Mouse (Mus musculus) stomach, embryonic 16.5 days (tissue): ENCODE measurements at regions not wholly inside any gene's neighbourhood (a gene's known extent, or its start where the extent isn't known, plus 50 kb on each side); places are given as distances from the start of the nearest gene placed in this dataset.

Experiments used
- ATAC-seq: fragments of 200-750 bp; cut with Nextera tagmentation; 2 replicates; pipeline ENCODE4 v1.8.0; 2017; ENCODE audit warnings: moderate number of reproducible peaks, moderate TSS enrichment; ENCODE audit not compliant: insufficient read depth, low FRiP score
- H3K27ac ChIP-seq: fragments of 300-500 bp; sonication (generic); 2 replicates; pipeline ENCODE4 v1.5.1; 2014; ENCODE audit warnings: low read length
- H3K27me3 ChIP-seq: fragments of 300-500 bp; sonication (generic); 2 replicates; pipeline ENCODE4 v1.6.1; 2014; ENCODE audit warnings: low read length, control low read depth, mixed read lengths; ENCODE audit not compliant: control insufficient read depth, insufficient read depth
- H3K36me3 ChIP-seq: fragments of 300-500 bp; sonication (generic); 2 replicates; pipeline ENCODE4 v1.6.1; 2014; ENCODE audit warnings: low read length; ENCODE audit not compliant: control insufficient read depth, insufficient read depth
- H3K4me1 ChIP-seq: fragments of 300-500 bp; sonication (generic); 2 replicates; pipeline ENCODE4 v1.6.1; 2014; ENCODE audit warnings: low read length, control low read depth, mixed read lengths; ENCODE audit not compliant: control insufficient read depth, insufficient read depth
- H3K4me2 ChIP-seq: fragments of 300-500 bp; sonication (generic); 2 replicates; pipeline ENCODE4 v1.6.1; 2014; ENCODE audit warnings: low read depth, low read length, mixed read lengths
- H3K4me3 ChIP-seq: fragments of 300-500 bp; sonication (generic); replicated peaks from 2 replicates; pipeline ENCODE4 v1.5.1; 2014; ENCODE audit warnings: mild to moderate bottlenecking, low read length
- H3K9ac ChIP-seq: fragments of 300-500 bp; sonication (generic); 2 replicates; pipeline ENCODE4 v1.6.1; 2014; ENCODE audit warnings: low read length
- H3K9me3 ChIP-seq: fragments of 300-500 bp; sonication (generic); replicated peaks from 2 replicates; pipeline ENCODE4 v1.6.1; 2016; ENCODE audit warnings: low read length, control low read depth; ENCODE audit not compliant: control insufficient read depth
- WGBS: fragments of 180-500 bp; shearing (Covaris S2); extraction: QIAGEN DNeasy Blood & Tissue Kit; methylation state at CpG from one replicate; pipeline ENCODE4 v1.1.7; 2014; 5-methylcytosine and 5-hydroxymethylcytosine counted together

- Histone ChIP-seq H3K4me1 (no peaks in the 10 kb centered on the region), H3K4me3 (no peak overlapping the region), H3K27ac (no peak overlapping the region), H3K4me2 (no peak overlapping the region), H3K27me3 (no peaks in the 10 kb centered on the region), H3K9me3 (no peaks in the 10 kb centered on the region), H3K9ac (no peak overlapping the region), H3K36me3 (no peaks in the 10 kb centered on the region)
- no peak for ATAC-seq
- 44% methylated on average over 8 of the region's 8 CpGs for WGBS
Measured at GRCm38 (mm10) chr3:143789932-143790570, 415.0 kb downstream of the Lmo4 start.

- no peaks in the 10 kb centered on the region for H3K27me3 ChIP-seq
- H3K4me1 ChIP-seq: no peaks in the 10 kb centered on the region
- H3K9ac ChIP-seq: no peak overlapping the region
- no peak for ATAC-seq
- no peaks in the 10 kb centered on the region for H3K36me3 ChIP-seq
- WGBS: 86% methylated on average over 8 of the region's 8 CpGs
- H3K9me3 ChIP-seq: no peaks in the 10 kb centered on the region
- no peak overlapping the region for H3K27ac ChIP-seq
- H3K4me2 ChIP-seq: no peak overlapping the region
- H3K4me3 ChIP-seq: no peak overlapping the region
Measured at GRCm38 (mm10) chr3:143786889-143787288, 418.1 kb downstream of the Lmo4 start.

- Histone ChIP-seq H3K4me3 (no peak overlapping the region), H3K4me1 (no peaks in the 10 kb centered on the region), H3K27ac (no peak overlapping the region; the same call in 1 of the 2 replicates), H3K9me3 (no peaks in the 10 kb centered on the region), H3K9ac (no peak overlapping the region), H3K36me3 (no peaks in the 10 kb centered on the region), H3K27me3 (no peaks in the 10 kb centered on the region), H3K4me2 (no peak overlapping the region)
- ATAC-seq: peak; percentile 56; the same call in 1 of the 2 replicates
- 42% methylated on average over 3 of the region's 3 CpGs for WGBS
Measured at GRCm38 (mm10) chr3:143784353-143784791, 420.6 kb downstream of the Lmo4 start.

- H3K27ac ChIP-seq: no peak overlapping the region
- no peaks in the 10 kb centered on the region for H3K4me1 ChIP-seq
- H3K27me3 ChIP-seq: no peaks in the 10 kb centered on the region
- no peak for ATAC-seq
- no peak overlapping the region for H3K4me3 ChIP-seq
- no peak overlapping the region for H3K9ac ChIP-seq
- no peak overlapping the region for H3K4me2 ChIP-seq
- WGBS: 64% methylated on average over 2 of the region's 2 CpGs
- H3K9me3 ChIP-seq: no peaks in the 10 kb centered on the region
- H3K36me3 ChIP-seq: no peaks in the 10 kb centered on the region
Measured at GRCm38 (mm10) chr3:143778161-143778560, 426.9 kb downstream of the Lmo4 start.

GRCm38 (mm10) chr3:143759337-143759736, 445.7 kb downstream of the Lmo4 start:
- Histone ChIP-seq H3K9me3 (no peaks in the 10 kb centered on the region), H3K27me3 (no peaks in the 10 kb centered on the region), H3K27ac (no peak overlapping the region), H3K9ac (no peak overlapping the region), H3K36me3 (no peaks in the 10 kb centered on the region), H3K4me3 (no peak overlapping the region), H3K4me2 (no peak overlapping the region), H3K4me1 (no peaks in the 10 kb centered on the region)
- 47% methylated on average over 1 of the region's 1 CpGs for WGBS
- ATAC-seq: peak; percentile 21; the same call in 1 of the 2 replicates

GRCm38 (mm10) chr3:143753197-143753596, 451.8 kb downstream of the Lmo4 start:
- Histone ChIP-seq H3K36me3 (no peaks in the 10 kb centered on the region), H3K9ac (no peak overlapping the region), H3K4me2 (no peak overlapping the region), H3K27ac (no peak overlapping the region), H3K27me3 (no peaks in the 10 kb centered on the region), H3K4me3 (no peak overlapping the region), H3K4me1 (no peaks in the 10 kb centered on the region), H3K9me3 (no peaks in the 10 kb centered on the region)
- no peak for ATAC-seq
- 87% methylated on average over 3 of the region's 3 CpGs for WGBS

- no peaks in the 10 kb centered on the region for H3K4me1 ChIP-seq
- no peak overlapping the region for H3K27ac ChIP-seq
- no peaks in the 10 kb centered on the region for H3K9me3 ChIP-seq
- H3K9ac ChIP-seq: no peak overlapping the region
- H3K4me3 ChIP-seq: no peak overlapping the region
- no peak overlapping the region for H3K4me2 ChIP-seq
- 89% methylated on average over 1 of the region's 1 CpGs for WGBS
- no peaks in the 10 kb centered on the region for H3K27me3 ChIP-seq
- H3K36me3 ChIP-seq: no peaks in the 10 kb centered on the region
- ATAC-seq: no peak
Measured at GRCm38 (mm10) chr3:143752660-143753059, 452.4 kb downstream of the Lmo4 start.

- no peak overlapping the region for H3K9ac ChIP-seq
Measured at GRCm38 (mm10) chr3:143750128-143750527, 454.9 kb downstream of the Lmo4 start.

GRCm38 (mm10) chr3:143743649-143744048, 461.4 kb downstream of the Lmo4 start:
- Histone ChIP-seq H3K4me1 (no peaks in the 10 kb centered on the region), H3K9me3 (no peaks in the 10 kb centered on the region), H3K36me3 (no peaks in the 10 kb centered on the region), H3K27me3 (no peaks in the 10 kb centered on the region), H3K27ac (peak overlapping the region; percentile 39), H3K4me3 (peak overlapping the region; percentile 29), H3K9ac (peak overlapping the region; percentile 43; the same call in 1 of the 2 replicates), H3K4me2 (peak overlapping the region; percentile 36)
- 30% methylated on average over 7 of the region's 7 CpGs for WGBS
- no peak for ATAC-seq

More at GRCm38 (mm10) chr3:143750128-143750527, 454.9 kb downstream of the Lmo4 start:
- ATAC-seq: no peak
- Histone ChIP-seq H3K4me3 (no peak overlapping the region), H3K9me3 (no peaks in the 10 kb centered on the region), H3K27ac (no peak overlapping the region), H3K4me2 (no peak overlapping the region), H3K36me3 (no peaks in the 10 kb centered on the region), H3K4me1 (no peaks in the 10 kb centered on the region), H3K27me3 (no peaks in the 10 kb centered on the region)
- WGBS: 79% methylated on average over 4 of the region's 4 CpGs
